Mouse (Mus musculus): ENCODE measurements at regions not wholly inside any gene's neighbourhood (a gene's known extent, or its start where the extent isn't known, plus 50 kb on each side); places are given as distances from the start of the nearest gene placed in this dataset.

DNA sequence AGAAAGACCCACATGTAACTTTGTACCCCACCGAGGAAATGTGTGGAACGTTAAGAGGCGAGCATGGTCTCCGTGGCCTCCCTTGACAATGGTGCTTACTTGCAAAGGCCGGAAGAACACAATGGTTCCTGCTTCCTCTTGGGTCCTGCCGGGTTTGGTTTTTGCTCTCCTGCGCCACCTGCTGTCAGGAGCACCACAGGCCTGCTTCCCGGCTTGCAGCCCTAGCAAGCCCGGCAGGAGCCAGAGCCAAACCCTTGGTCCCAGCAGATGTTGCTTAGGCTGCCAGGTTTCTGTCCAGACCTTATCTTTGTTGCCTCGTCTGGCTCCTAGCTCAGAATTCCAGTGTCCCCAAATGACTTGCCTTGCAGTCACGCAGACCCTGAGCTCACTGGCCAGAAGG is 300.2 kb upstream of the Ubash3b start:
- TF ChIP-seq CTCF (IDR thresholded peaks at IDR 0.05; ENCODE audit: low read depth, low read length) (peak; percentile 65), GATA2 (IDR thresholded peaks at IDR 0.05; ENCODE audit: borderline replicate concordance, low read depth, low read length) (no peak)
- Histone ChIP-seq H3K27me3 (ENCODE audit: insufficient read depth, low read length) (no peaks in the 10 kb centered on the region), H3K9me3 (replicated peaks) (no peaks in the 10 kb centered on the region), H3K4me3 (ENCODE audit: low read depth, low read length) (no peak overlapping the region), H3K4me1 (ENCODE audit: insufficient read depth, low read depth, low read length) (no peaks in the 10 kb centered on the region), H3K36me3 (replicated peaks) (no peaks in the 10 kb centered on the region)
- ATAC-seq (ENCODE audit: extremely low read depth, insufficient number of reproducible peaks, low FRiP score, poor library complexity, severe bottlenecking) (0 out of 2 replicates have a peak, but pooled peaks have one; percentile 54), DNase-seq (ENCODE audit: low spot score) (peak; percentile 53)

DNA sequence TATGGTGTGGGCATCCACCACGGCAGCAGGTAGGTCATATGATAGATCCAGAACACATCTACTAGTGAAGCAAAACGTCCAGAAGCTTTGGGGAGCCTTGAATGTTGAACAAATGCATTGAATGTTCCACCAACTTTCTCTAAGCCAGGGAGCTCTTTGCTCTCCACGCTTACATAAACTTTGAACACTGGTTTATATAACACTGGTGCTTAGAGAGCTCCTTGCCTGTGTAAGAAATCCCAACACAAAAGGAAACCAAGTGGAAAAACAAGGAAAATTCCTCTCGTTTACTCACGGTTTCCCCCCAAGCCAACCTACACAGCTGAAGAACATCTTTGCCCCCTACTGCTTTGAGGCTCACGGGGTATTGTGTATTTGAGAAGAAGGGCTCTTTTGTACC is 299.2 kb upstream of the Ubash3b start:
- Histone ChIP-seq H3K9me3 (replicated peaks) (no peaks in the 10 kb centered on the region), H3K4me1 (ENCODE audit: insufficient read depth, low read depth, low read length) (no peaks in the 10 kb centered on the region), H3K36me3 (replicated peaks) (no peaks in the 10 kb centered on the region), H3K4me3 (ENCODE audit: low read depth, low read length) (no peak overlapping the region), H3K27me3 (ENCODE audit: insufficient read depth, low read length) (no peaks in the 10 kb centered on the region)
- TF ChIP-seq GATA1 (IDR thresholded peaks at IDR 0.05; ENCODE audit: borderline replicate concordance, low read length): no peak
- no peak for TF ChIP-seq CTCF (IDR thresholded peaks at IDR 0.05; ENCODE audit: low read depth, low read length)
- TF ChIP-seq POLR2AphosphoS5 (IDR thresholded peaks at IDR 0.05; ENCODE audit: insufficient replicate concordance, low read depth, low read length): no peak
- no peak for TF ChIP-seq TAL1 (conservative IDR thresholded peaks at IDR 0.05; ENCODE audit: low read depth, low read length)
- TF ChIP-seq GATA2 (IDR thresholded peaks at IDR 0.05; ENCODE audit: borderline replicate concordance, low read depth, low read length): no peak
- no peak for ATAC-seq (ENCODE audit: extremely low read depth, insufficient number of reproducible peaks, low FRiP score, poor library complexity, severe bottlenecking)
- DNase-seq (ENCODE audit: low spot score): no peak

DNA sequence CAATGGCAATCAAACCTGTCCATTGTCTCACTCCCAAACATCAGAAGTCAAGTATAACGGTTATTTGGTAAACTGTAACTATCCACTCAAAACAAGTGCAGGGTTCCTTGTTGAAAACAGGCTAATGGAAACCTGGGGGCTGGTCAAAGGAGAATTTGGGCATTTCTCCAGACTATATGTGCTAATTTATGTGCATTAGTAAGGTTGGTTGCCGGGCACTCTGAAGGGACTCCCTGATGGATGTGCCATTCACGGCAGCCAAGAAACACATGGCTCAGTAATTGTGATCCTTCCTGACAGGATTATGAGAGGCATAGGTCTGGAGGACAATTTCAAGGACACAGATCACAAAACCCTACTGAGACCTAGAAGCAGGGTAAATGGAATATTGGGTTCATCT is 295.5 kb upstream of the Ubash3b start:
- no peaks in the 10 kb centered on the region for H3K4me1 ChIP-seq (ENCODE audit: insufficient read depth, low read depth, low read length)
- TF ChIP-seq GATA1 (IDR thresholded peaks at IDR 0.05; ENCODE audit: borderline replicate concordance, low read length) (no peak), GATA2 (IDR thresholded peaks at IDR 0.05; ENCODE audit: borderline replicate concordance, low read depth, low read length) (no peak), CTCF (IDR thresholded peaks at IDR 0.05; ENCODE audit: low read depth, low read length) (no peak), POLR2AphosphoS5 (IDR thresholded peaks at IDR 0.05; ENCODE audit: insufficient replicate concordance, low read depth, low read length) (no peak), TAL1 (conservative IDR thresholded peaks at IDR 0.05; ENCODE audit: low read depth, low read length) (no peak)
- no peaks in the 10 kb centered on the region for H3K9me3 ChIP-seq (replicated peaks)
- no peak overlapping the region for H3K4me3 ChIP-seq (ENCODE audit: low read depth, low read length)
- ATAC-seq (ENCODE audit: extremely low read depth, insufficient number of reproducible peaks, low FRiP score, poor library complexity, severe bottlenecking) (no peak), DNase-seq (ENCODE audit: low spot score) (no peak)
- H3K36me3 ChIP-seq (replicated peaks): no peaks in the 10 kb centered on the region
- H3K27me3 ChIP-seq (ENCODE audit: insufficient read depth, low read length): no peaks in the 10 kb centered on the region

DNA sequence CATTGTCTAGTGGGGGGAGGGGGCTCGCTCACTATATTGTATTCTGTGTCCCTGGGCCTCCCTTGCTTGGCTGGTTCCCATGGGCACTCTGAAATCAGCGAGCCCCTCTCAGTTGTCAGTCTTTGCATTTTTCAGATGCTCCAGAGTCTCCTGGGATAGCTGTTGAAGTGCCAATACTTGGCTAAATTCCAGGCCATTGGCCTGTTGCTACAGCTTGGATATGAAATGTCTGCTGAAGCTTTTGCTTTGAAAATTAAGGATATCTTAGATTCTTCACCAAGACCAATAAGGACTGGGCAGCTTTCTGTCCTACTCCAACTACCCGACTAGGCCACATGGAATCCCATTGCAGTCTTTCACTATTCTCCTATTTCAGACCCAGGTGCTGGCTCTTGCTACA is 290.2 kb upstream of the Ubash3b start:
- no peak overlapping the region for H3K4me3 ChIP-seq (ENCODE audit: low read depth, low read length)

DNA sequence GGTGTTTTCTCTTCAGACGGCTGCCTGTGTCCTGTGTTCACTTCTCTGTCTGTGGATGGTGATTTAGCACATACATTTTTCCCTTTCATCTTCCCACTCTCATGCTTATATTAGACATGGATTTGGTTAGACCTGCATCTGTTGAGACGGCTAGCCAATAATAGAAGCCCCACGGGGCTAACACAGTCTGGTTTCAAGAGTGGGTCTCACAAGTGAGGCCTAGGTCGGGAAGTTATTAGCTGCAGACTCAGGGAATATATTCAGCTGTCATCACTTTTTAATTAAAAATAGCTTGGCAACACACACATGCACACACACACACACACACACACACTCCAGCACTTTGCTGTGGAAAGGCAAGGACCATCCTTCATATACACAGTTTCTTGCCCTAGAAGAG is 287.7 kb upstream of the Ubash3b start:
- TF ChIP-seq GATA2 (IDR thresholded peaks at IDR 0.05; ENCODE audit: borderline replicate concordance, low read depth, low read length): no peak
- no peak for TF ChIP-seq POLR2AphosphoS5 (IDR thresholded peaks at IDR 0.05; ENCODE audit: insufficient replicate concordance, low read depth, low read length)
- TF ChIP-seq GATA1 (IDR thresholded peaks at IDR 0.05; ENCODE audit: borderline replicate concordance, low read length): no peak
- no peak for TF ChIP-seq TAL1 (conservative IDR thresholded peaks at IDR 0.05; ENCODE audit: low read depth, low read length)
- TF ChIP-seq CTCF (IDR thresholded peaks at IDR 0.05; ENCODE audit: low read depth, low read length): no peak
- Histone ChIP-seq H3K9me3 (replicated peaks) (no peaks in the 10 kb centered on the region), H3K4me3 (ENCODE audit: low read depth, low read length) (no peak overlapping the region), H3K27me3 (ENCODE audit: insufficient read depth, low read length) (no peaks in the 10 kb centered on the region), H3K36me3 (replicated peaks) (no peaks in the 10 kb centered on the region), H3K4me1 (ENCODE audit: insufficient read depth, low read depth, low read length) (no peaks in the 10 kb centered on the region)
- no peak for ATAC-seq (ENCODE audit: extremely low read depth, insufficient number of reproducible peaks, low FRiP score, poor library complexity, severe bottlenecking)
- DNase-seq (ENCODE audit: low spot score): no peak

More for the DNA sequence above, 290.2 kb upstream of the Ubash3b start:
- ATAC-seq (ENCODE audit: extremely low read depth, insufficient number of reproducible peaks, low FRiP score, poor library complexity, severe bottlenecking) (no peak), DNase-seq (ENCODE audit: low spot score) (no peak)
- Histone ChIP-seq H3K36me3 (replicated peaks) (no peaks in the 10 kb centered on the region), H3K9me3 (replicated peaks) (no peaks in the 10 kb centered on the region), H3K27me3 (ENCODE audit: insufficient read depth, low read length) (no peaks in the 10 kb centered on the region), H3K4me1 (ENCODE audit: insufficient read depth, low read depth, low read length) (no peaks in the 10 kb centered on the region)
- TF ChIP-seq POLR2AphosphoS5 (IDR thresholded peaks at IDR 0.05; ENCODE audit: insufficient replicate concordance, low read depth, low read length): no peak
- no peak for TF ChIP-seq TAL1 (conservative IDR thresholded peaks at IDR 0.05; ENCODE audit: low read depth, low read length)
- TF ChIP-seq CTCF (IDR thresholded peaks at IDR 0.05; ENCODE audit: low read depth, low read length): no peak
- TF ChIP-seq GATA2 (IDR thresholded peaks at IDR 0.05; ENCODE audit: borderline replicate concordance, low read depth, low read length): no peak
- no peak for TF ChIP-seq GATA1 (IDR thresholded peaks at IDR 0.05; ENCODE audit: borderline replicate concordance, low read length)

DNA sequence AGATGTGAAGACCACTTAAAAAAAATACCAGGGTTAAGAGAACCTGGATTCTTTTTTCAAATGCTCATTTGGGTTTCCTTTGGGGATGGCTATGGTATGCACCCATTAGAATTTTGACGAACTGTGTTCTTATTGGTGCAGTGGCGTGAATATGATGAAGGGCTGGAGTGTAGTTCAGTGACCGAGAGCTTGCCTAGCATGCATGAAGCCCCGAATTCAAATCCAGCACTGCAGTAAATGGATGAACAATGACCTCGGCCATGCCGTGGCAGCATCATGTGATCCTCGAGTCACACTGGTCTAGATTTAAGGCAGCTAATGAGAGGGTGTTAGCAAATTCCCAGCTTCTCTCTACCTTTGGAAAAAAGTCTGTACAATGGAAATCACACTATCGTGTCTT is 286.4 kb upstream of the Ubash3b start:
- no peaks in the 10 kb centered on the region for H3K36me3 ChIP-seq (replicated peaks)
- DNase-seq (ENCODE audit: low spot score) (no peak), ATAC-seq (ENCODE audit: extremely low read depth, insufficient number of reproducible peaks, low FRiP score, poor library complexity, severe bottlenecking) (no peak)
- TF ChIP-seq TAL1 (conservative IDR thresholded peaks at IDR 0.05; ENCODE audit: low read depth, low read length): no peak
- TF ChIP-seq GATA2 (IDR thresholded peaks at IDR 0.05; ENCODE audit: borderline replicate concordance, low read depth, low read length): no peak
- no peak for TF ChIP-seq CTCF (IDR thresholded peaks at IDR 0.05; ENCODE audit: low read depth, low read length)
- no peak for TF ChIP-seq GATA1 (IDR thresholded peaks at IDR 0.05; ENCODE audit: borderline replicate concordance, low read length)
- TF ChIP-seq POLR2AphosphoS5 (IDR thresholded peaks at IDR 0.05; ENCODE audit: insufficient replicate concordance, low read depth, low read length): no peak
- no peaks in the 10 kb centered on the region for H3K27me3 ChIP-seq (ENCODE audit: insufficient read depth, low read length)
- no peaks in the 10 kb centered on the region for H3K4me1 ChIP-seq (ENCODE audit: insufficient read depth, low read depth, low read length)
- H3K9me3 ChIP-seq (replicated peaks): no peaks in the 10 kb centered on the region
- H3K4me3 ChIP-seq (ENCODE audit: low read depth, low read length): no peak overlapping the region

All from G1E (cell line).